Mouse (Mus musculus): ENCODE data around the gene Inpp4a. TPM values are rescaled to one million over a fixed set of nuclear protein-coding genes. Genes with fewer than 3 reads are reported as not detected.
A peak's percentile ranks its signal among the peaks of the same experiment; 100 is the strongest.

Gene Inpp4a
- polyA plus RNA-seq, 1 experiment from 2014 or later, result 79.9 TPM

DNA sequence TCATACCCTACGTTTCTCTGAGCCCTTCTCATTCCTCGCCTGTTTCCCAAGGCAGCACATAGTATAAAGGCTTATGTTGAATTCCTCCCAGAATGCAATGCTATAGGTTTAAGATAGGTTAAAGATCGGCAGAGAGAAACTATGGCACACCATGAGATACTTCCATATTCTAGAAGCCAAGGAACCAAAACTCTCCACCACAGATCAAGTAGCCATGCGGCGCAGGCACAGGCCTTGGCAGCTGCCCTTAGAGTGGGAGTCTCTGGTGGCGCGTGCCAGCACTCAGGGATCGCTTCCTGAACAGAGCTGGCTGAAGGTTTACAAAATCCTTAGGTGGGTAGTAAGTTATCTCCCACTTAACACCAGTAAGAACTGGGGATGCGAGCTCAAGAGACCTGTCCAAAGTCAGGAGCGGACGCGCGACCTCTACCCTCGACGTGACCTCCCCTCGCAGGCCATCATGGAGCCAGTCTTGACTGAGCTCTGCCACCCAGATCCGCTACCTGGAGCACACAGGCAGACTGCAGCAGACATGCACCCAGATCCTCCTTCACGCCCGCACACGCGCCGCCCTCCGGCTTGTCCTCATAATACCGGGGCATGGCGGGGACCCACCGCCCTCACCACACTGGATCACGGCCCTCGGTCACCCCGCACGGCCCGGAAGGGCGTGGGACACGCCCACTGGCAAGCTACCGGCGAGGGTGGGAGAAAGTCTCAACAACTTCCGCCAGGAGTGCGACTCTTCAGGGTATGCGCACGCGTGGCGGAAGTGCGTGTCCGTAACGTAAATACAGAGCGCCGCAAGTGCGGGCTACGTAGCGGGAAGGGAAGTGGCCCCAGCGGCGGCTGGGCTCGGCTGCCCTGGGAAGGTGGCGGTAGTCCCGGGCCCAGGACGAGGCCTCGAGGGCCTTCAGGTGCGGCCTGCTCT, 130.0 kb downstream of the Inpp4a start, which contains the start of the genes Coa5 and Unc50:
Coa5 (minus strand) TSS at position 738 of the 931 bp plus-strand sequence.
Unc50 (plus strand) TSS at position 774 of the 931 bp plus-strand sequence.
- 2% methylated on average over 57 of the region's 57 CpGs for WGBS
- H3K4me3 ChIP-seq (ENCODE audit: low read depth, low read length), result peak within 1 kb of the TSS; percentile 99
- H3K36me3 ChIP-seq (ENCODE audit: control insufficient read depth, insufficient read depth, low read length), result peaks cover 34% of the 10 kb centered on the region
- H3K4me1 ChIP-seq (ENCODE audit: control insufficient read depth, insufficient read depth, low read length), result peaks cover 31% of the 10 kb centered on the region
- no peaks in the 10 kb centered on the region for H3K27me3 ChIP-seq (ENCODE audit: control insufficient read depth, insufficient read depth, low read depth, low read length)
- ATAC-seq, result peak; percentile 99
- H3K9me3 ChIP-seq (replicated peaks; ENCODE audit: control insufficient read depth, low read length, poor library complexity, severe bottlenecking), result no peaks in the 10 kb centered on the region
- H3K9ac ChIP-seq (ENCODE audit: low read depth, low read length), result peak within 1 kb of the TSS; percentile 91
- H3K27ac ChIP-seq (ENCODE audit: low read length), result peak within 1 kb of the TSS; percentile 78
- peak within 1 kb of the TSS; percentile 97 for H3K4me2 ChIP-seq (ENCODE audit: low read length)

DNA sequence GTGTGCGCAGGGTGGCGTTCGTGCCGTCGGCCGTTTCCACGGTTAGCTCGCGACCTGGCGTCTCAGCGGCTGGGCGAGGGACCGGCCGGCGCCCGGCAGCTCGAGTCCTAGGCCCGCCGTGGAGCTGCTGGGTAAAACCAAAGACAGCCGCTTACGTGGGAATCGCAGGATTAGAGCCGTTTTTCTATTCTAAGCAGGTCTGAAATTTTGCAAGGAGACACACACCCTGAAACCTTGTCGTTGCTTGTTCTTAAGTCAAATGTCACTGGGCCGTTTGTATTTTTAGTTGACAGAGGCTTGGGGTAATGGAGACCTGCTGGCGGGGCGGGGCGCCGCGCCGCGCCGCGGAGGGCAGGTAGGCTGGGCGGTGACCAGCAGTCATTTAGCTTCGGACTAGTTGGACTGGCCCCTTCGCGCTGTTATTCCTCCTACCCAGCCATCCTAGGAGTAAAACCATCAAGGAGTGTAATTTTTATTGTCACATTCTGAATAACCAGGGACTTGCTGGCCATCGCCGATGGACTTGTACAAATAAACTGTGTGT, 130.7 kb downstream of the Inpp4a start:
- Histone ChIP-seq H3K4me1 (ENCODE audit: control insufficient read depth, insufficient read depth, low read length) (peaks cover 31% of the 10 kb centered on the region), H3K9me3 (replicated peaks; ENCODE audit: control insufficient read depth, low read length, poor library complexity, severe bottlenecking) (no peaks in the 10 kb centered on the region), H3K4me3 (ENCODE audit: low read depth, low read length) (peak overlapping the region; percentile 99), H3K36me3 (ENCODE audit: control insufficient read depth, insufficient read depth, low read length) (peaks cover 34% of the 10 kb centered on the region), H3K27ac (ENCODE audit: low read length) (peak overlapping the region; percentile 78), H3K4me2 (ENCODE audit: low read length) (peak overlapping the region; percentile 97), H3K27me3 (ENCODE audit: control insufficient read depth, insufficient read depth, low read depth, low read length) (no peaks in the 10 kb centered on the region), H3K9ac (ENCODE audit: low read depth, low read length) (peak overlapping the region; percentile 91)
- 2% methylated on average over 40 of the region's 40 CpGs for WGBS
- peak; percentile 12 for ATAC-seq

- H3K27me3 ChIP-seq (ENCODE audit: control insufficient read depth, insufficient read depth, low read depth, low read length), result no peaks in the 10 kb centered on the region
- H3K27ac ChIP-seq (ENCODE audit: low read length), result no peak overlapping the region
- H3K4me3 ChIP-seq (ENCODE audit: low read depth, low read length), result no peak overlapping the region
- H3K9ac ChIP-seq (ENCODE audit: low read depth, low read length), result no peak overlapping the region
- no peak overlapping the region for H3K4me2 ChIP-seq (ENCODE audit: low read length)
- WGBS, result 91% methylated on average over 3 of the region's 3 CpGs
- no peak for ATAC-seq
- H3K4me1 ChIP-seq (ENCODE audit: control insufficient read depth, insufficient read depth, low read length), result peaks cover 17% of the 10 kb centered on the region
- peaks cover 50% of the 10 kb centered on the region for H3K36me3 ChIP-seq (ENCODE audit: control insufficient read depth, insufficient read depth, low read length)
- H3K9me3 ChIP-seq (replicated peaks; ENCODE audit: control insufficient read depth, low read length, poor library complexity, severe bottlenecking), result no peaks in the 10 kb centered on the region
Measured at GRCm38 (mm10) chr1:37436419-37436818, 136.8 kb downstream of the Inpp4a start.

DNA sequence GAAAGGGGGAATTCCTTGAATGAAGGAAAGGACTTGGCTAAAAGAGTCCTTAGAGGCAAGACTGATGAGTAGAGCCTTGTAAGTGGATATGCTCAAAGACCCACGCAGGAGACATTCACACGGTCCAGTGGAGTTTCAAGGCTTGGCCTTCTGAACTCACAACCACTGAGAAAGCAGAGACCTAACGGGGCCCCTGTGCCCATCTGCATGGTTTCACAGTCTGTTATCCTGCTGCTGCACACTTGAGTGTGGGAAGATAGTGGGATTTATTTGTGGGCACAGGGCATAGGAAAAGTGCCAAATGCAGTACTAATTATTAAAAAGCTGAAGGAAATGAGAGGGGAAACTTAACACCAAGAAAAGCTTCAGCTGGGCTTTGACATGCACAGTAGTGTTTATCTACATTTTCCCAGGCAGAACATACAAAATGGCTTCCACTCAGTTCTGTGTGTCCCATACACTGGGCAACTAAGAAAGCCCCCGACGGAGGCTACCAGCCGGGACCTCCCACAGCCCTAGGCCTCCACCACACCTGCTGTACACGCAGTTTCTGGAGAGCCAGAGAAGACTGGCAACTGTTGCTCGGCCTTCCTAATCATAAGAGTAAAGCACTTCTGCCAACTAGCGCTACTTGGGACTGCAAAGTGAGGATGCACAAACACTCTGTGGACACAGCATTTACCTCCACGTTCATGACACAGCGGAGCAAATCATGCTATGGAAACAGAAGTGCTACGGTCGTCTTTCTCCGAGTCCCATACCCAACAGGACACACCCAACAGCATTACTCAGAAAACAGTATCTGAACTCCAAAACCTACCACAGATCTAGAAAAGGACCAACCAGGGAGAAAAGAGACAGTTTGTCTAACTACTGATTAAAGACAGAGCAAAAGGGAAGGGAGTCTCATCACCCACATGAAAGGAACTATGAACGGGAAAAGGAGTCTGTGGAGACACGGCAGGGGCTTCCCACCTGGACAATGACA, 143.5 kb downstream of the Inpp4a start:
- H3K9me3 ChIP-seq (replicated peaks; ENCODE audit: control insufficient read depth, low read length, poor library complexity, severe bottlenecking), result no peaks in the 10 kb centered on the region
- no peak overlapping the region for H3K27ac ChIP-seq (ENCODE audit: low read length)
- ATAC-seq, result no peak
- WGBS, result 95% methylated on average over 16 of the region's 16 CpGs
- peaks cover 20% of the 10 kb centered on the region; the same call in 1 of the 2 replicates for H3K36me3 ChIP-seq (ENCODE audit: control insufficient read depth, insufficient read depth, low read length)
- H3K4me3 ChIP-seq (ENCODE audit: low read depth, low read length), result no peak overlapping the region
- no peak overlapping the region for H3K4me2 ChIP-seq (ENCODE audit: low read length)
- no peaks in the 10 kb centered on the region for H3K27me3 ChIP-seq (ENCODE audit: control insufficient read depth, insufficient read depth, low read depth, low read length)
- no peak overlapping the region for H3K9ac ChIP-seq (ENCODE audit: low read depth, low read length)
- H3K4me1 ChIP-seq (ENCODE audit: control insufficient read depth, insufficient read depth, low read length), result no peaks in the 10 kb centered on the region

GRCm38 (mm10) chr1:37448361-37449095, 148.9 kb downstream of the Inpp4a start:
- no peak overlapping the region for H3K4me2 ChIP-seq (ENCODE audit: low read length)

GRCm38 (mm10) chr1:37451270-37451669, 151.6 kb downstream of the Inpp4a start:
- H3K27ac ChIP-seq (ENCODE audit: low read length), result no peak overlapping the region
- no peak overlapping the region for H3K4me3 ChIP-seq (ENCODE audit: low read depth, low read length)
- peaks cover 21% of the 10 kb centered on the region for H3K36me3 ChIP-seq (ENCODE audit: control insufficient read depth, insufficient read depth, low read length)
- no peaks in the 10 kb centered on the region for H3K4me1 ChIP-seq (ENCODE audit: control insufficient read depth, insufficient read depth, low read length)
- ATAC-seq, result no peak
- WGBS, result 92% methylated on average over 8 of the region's 8 CpGs
- H3K27me3 ChIP-seq (ENCODE audit: control insufficient read depth, insufficient read depth, low read depth, low read length), result no peaks in the 10 kb centered on the region
- H3K4me2 ChIP-seq (ENCODE audit: low read length), result no peak overlapping the region
- no peak overlapping the region for H3K9ac ChIP-seq (ENCODE audit: low read depth, low read length)
- no peaks in the 10 kb centered on the region for H3K9me3 ChIP-seq (replicated peaks; ENCODE audit: control insufficient read depth, low read length, poor library complexity, severe bottlenecking)

More at GRCm38 (mm10) chr1:37448361-37449095, 148.9 kb downstream of the Inpp4a start:
- no peaks in the 10 kb centered on the region for H3K4me1 ChIP-seq (ENCODE audit: control insufficient read depth, insufficient read depth, low read length)
- H3K9ac ChIP-seq (ENCODE audit: low read depth, low read length), result no peak overlapping the region
- no peak overlapping the region for H3K27ac ChIP-seq (ENCODE audit: low read length)
- no peak for ATAC-seq
- H3K27me3 ChIP-seq (ENCODE audit: control insufficient read depth, insufficient read depth, low read depth, low read length), result no peaks in the 10 kb centered on the region
- no peaks in the 10 kb centered on the region for H3K9me3 ChIP-seq (replicated peaks; ENCODE audit: control insufficient read depth, low read length, poor library complexity, severe bottlenecking)
- no peak overlapping the region for H3K4me3 ChIP-seq (ENCODE audit: low read depth, low read length)
- WGBS, result 78% methylated on average over 10 of the region's 10 CpGs
- H3K36me3 ChIP-seq (ENCODE audit: control insufficient read depth, insufficient read depth, low read length), result peaks cover 19% of the 10 kb centered on the region

DNA sequence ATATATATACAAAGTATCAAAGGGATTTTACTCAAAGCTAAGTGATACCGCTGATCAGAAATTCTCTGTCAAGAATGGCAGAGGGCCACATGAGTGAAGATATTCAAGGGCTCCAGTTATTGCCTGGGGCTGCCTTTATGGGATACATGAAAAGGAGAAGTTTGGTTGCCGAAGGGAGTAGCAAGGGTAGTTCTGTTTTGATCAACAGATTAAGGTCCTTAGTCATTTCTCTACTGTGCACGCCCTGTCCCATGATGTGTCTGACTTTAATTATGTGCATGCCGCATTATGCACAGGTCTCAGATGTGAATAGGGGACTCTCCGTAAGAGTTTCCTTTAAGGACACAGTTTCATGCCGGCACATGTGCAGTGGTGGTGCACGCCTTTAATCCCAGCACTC, 157.9 kb downstream of the Inpp4a start:
- Histone ChIP-seq H3K36me3 (ENCODE audit: control insufficient read depth, insufficient read depth, low read length) (peaks cover 3% of the 10 kb centered on the region; the same call in 1 of the 2 replicates), H3K27me3 (ENCODE audit: control insufficient read depth, insufficient read depth, low read depth, low read length) (no peaks in the 10 kb centered on the region), H3K4me3 (ENCODE audit: low read depth, low read length) (no peak overlapping the region), H3K27ac (ENCODE audit: low read length) (no peak overlapping the region), H3K9me3 (replicated peaks; ENCODE audit: control insufficient read depth, low read length, poor library complexity, severe bottlenecking) (no peaks in the 10 kb centered on the region), H3K4me2 (ENCODE audit: low read length) (no peak overlapping the region), H3K9ac (ENCODE audit: low read depth, low read length) (no peak overlapping the region), H3K4me1 (ENCODE audit: control insufficient read depth, insufficient read depth, low read length) (no peaks in the 10 kb centered on the region)
- no peak for ATAC-seq
- 87% methylated on average over 7 of the region's 7 CpGs for WGBS

Measured in midbrain, embryonic 16.5 days (tissue).